Mouse (Mus musculus) liver, embryonic 15.5 days (tissue): ENCODE results near the gene Dynlt1b. TPM values are rescaled to one million over a fixed set of nuclear protein-coding genes. Genes with fewer than 3 reads are reported as not detected.
"Not testable (repeated sequence)": the region's sequence is repeated elsewhere in the genome, so short reads cannot be mapped to it uniquely, and the experiment has no call there.

Experiments
- ATAC-seq: fragments of 200-750 bp; cut with Nextera tagmentation; 2 replicates; pipeline ENCODE4 v1.8.0; 2017; ENCODE audit warnings: moderate number of reproducible peaks, mild to moderate bottlenecking, moderate library complexity; ENCODE audit not compliant: insufficient read depth
- H3K27ac ChIP-seq: fragments of 300-500 bp; sonication (generic); replicated peaks from 2 replicates; pipeline ENCODE4 v1.5.1; 2015; ENCODE audit warnings: mild to moderate bottlenecking, inconsistent platforms
- H3K27me3 ChIP-seq: fragments of 300-500 bp; sonication (generic); 2 replicates; pipeline ENCODE4 v1.6.1; 2015; ENCODE audit warnings: mild to moderate bottlenecking, inconsistent platforms
- H3K36me3 ChIP-seq: fragments of 300-500 bp; sonication (generic); replicated peaks from 2 replicates; pipeline ENCODE4 v1.6.1; 2015; ENCODE audit warnings: moderate library complexity, mild to moderate bottlenecking, inconsistent platforms
- H3K4me1 ChIP-seq: fragments of 300-500 bp; sonication (generic); replicated peaks from 2 replicates; pipeline ENCODE4 v1.6.1; 2015; ENCODE audit warnings: inconsistent platforms
- H3K4me2 ChIP-seq: fragments of 300-500 bp; sonication (generic); 2 replicates; pipeline ENCODE4 v1.6.1; 2015; ENCODE audit warnings: moderate library complexity, mild to moderate bottlenecking, inconsistent platforms
- H3K4me3 ChIP-seq: fragments of 300-500 bp; sonication (generic); replicated peaks from 2 replicates; pipeline ENCODE4 v1.5.1; 2015; ENCODE audit warnings: mild to moderate bottlenecking, inconsistent platforms
- H3K9ac ChIP-seq: fragments of 300-500 bp; sonication (generic); 2 replicates; pipeline ENCODE4 v1.6.1; 2015; ENCODE audit warnings: moderate library complexity, mild to moderate bottlenecking, inconsistent platforms
- H3K9me3 ChIP-seq: fragments of 300-500 bp; sonication (generic); replicated peaks from 2 replicates; pipeline ENCODE4 v1.6.1; 2016; ENCODE audit warnings: inconsistent platforms
- WGBS: fragments of 180-500 bp; shearing (Covaris S2); methylation state at CpG from one replicate; pipeline ENCODE4 v1.1.7; 2015; ENCODE audit warnings: mixed read lengths; ENCODE audit not compliant: insufficient replicate concordance; 5-methylcytosine and 5-hydroxymethylcytosine counted together
- polyA plus RNA-seq: library from polyadenylated mRNA; unstranded; fragments of >200 nt; fragmentation: Nextera tagmentation; extraction: Ambion mirVana; gene quantifications from 2 replicates; pipeline ENCODE4 v1.2.1, GENCODE M21; 2015

Gene Dynlt1b
- polyA plus RNA-seq, 1 experiment from 2014 or later, result 194 TPM

- ATAC-seq, H3K9ac ChIP-seq, H3K9me3 ChIP-seq, H3K4me1 ChIP-seq, H3K27ac ChIP-seq, H3K4me2 ChIP-seq, H3K36me3 ChIP-seq, H3K4me3 ChIP-seq, H3K27me3 ChIP-seq: not testable (repeated sequence)
- WGBS, result 40% methylated on average over 8 of the region's 13 CpGs
Measured at GRCm38 (mm10) chr17:6399281-6400096, 30.4 kb upstream of the Dynlt1b start.

DNA sequence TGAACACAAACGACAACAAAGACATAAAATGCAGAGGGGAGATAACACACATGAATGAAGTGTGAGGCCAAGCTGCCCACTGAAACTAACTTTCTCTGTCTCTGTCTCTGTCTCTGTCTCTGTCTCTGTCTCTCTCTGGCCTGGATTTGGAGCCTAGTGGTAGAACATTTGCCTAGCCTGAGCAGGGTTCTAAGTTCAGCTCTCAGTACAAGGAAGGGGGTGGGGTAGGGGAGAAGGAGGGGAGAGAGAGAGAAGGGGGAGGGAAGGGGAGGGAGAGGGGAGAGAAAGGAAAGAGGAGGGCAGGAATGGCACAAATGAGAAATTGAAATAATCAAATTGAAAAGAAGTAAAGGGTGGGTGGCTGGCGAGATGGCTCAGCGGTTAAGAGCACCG lies 29.8 kb upstream of the Dynlt1b start:
- H3K36me3 ChIP-seq, H3K9ac ChIP-seq, H3K4me1 ChIP-seq, ATAC-seq, H3K4me2 ChIP-seq, H3K27ac ChIP-seq, H3K27me3 ChIP-seq, H3K4me3 ChIP-seq, H3K9me3 ChIP-seq: not testable (repeated sequence)
- WGBS, result 54% methylated on average over 4 of the region's 4 CpGs

GRCm38 (mm10) chr17:6404493-6404892 lies 25.4 kb upstream of the Dynlt1b start:
- not testable (repeated sequence) for H3K4me3 ChIP-seq, H3K4me1 ChIP-seq, ATAC-seq, H3K27ac ChIP-seq, H3K4me2 ChIP-seq, H3K9ac ChIP-seq, H3K36me3 ChIP-seq, H3K27me3 ChIP-seq, H3K9me3 ChIP-seq
- 17% methylated on average over 1 of the region's 1 CpGs for WGBS

GRCm38 (mm10) chr17:6406972-6407371 lies 22.9 kb upstream of the Dynlt1b start:
- 0 out of 2 replicates have a peak, but pooled peaks have one; percentile 28 for ATAC-seq

DNA sequence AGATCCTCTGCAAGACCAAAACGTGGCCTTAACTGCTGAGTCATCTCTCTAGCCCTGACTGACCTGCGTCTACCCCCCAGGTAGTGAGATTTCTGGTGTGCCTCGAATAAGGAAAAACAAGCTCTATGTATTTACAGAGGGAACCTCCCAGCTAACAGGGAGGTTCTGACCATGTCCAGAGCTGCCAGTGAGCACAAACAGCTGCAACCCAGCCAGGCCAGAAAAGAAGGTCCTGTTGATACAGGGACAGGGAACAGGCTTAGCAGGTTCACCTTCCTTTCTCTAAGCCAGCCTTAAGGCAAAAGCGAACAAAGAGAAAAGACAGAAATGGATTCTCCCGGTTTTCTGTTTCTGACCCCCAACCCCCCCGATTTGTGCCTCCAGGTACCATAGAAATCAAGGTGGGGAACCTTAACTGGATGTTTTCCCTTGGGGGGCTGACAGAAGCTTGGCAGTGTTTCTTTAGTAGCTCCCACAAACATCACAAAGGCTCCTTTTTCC lies 19.1 kb upstream of the Dynlt1b start:
- H3K4me2 ChIP-seq, H3K4me3 ChIP-seq, H3K27me3 ChIP-seq, H3K9me3 ChIP-seq, H3K27ac ChIP-seq, H3K9ac ChIP-seq, H3K4me1 ChIP-seq, ATAC-seq, H3K36me3 ChIP-seq: not testable (repeated sequence)
- 47% methylated on average over 6 of the region's 6 CpGs for WGBS

More at GRCm38 (mm10) chr17:6406972-6407371, 22.9 kb upstream of the Dynlt1b start:
- H3K4me2 ChIP-seq, H3K27ac ChIP-seq, H3K4me3 ChIP-seq, H3K9me3 ChIP-seq, H3K36me3 ChIP-seq, H3K4me1 ChIP-seq, H3K9ac ChIP-seq, H3K27me3 ChIP-seq: not testable (repeated sequence)
- WGBS, result 33% methylated on average over 1 of the region's 2 CpGs

DNA sequence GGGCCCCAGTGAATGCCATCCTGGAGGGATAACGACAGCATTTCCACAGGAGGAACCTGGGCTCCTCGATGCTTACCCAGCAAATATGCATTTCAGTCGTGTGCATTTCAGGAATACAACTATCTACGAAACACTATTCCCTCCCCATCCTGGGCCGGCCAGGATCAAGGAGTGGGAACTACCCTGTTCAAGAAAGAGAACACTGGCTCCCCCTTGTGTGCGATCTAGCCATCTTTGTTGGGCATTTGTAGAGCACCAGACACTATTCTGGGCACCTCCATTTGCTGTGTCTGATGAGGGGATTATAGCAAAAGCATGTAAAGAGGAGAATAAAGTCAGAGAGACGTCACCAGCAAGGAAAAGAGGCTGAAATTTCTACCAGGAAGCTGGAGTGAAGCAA lies 12.8 kb upstream of the Dynlt1b start:
- not testable (repeated sequence) for H3K4me3 ChIP-seq, H3K27me3 ChIP-seq, H3K27ac ChIP-seq, H3K4me2 ChIP-seq, H3K4me1 ChIP-seq, H3K9ac ChIP-seq, H3K36me3 ChIP-seq, H3K9me3 ChIP-seq, ATAC-seq
- WGBS, result 33% methylated on average over 6 of the region's 7 CpGs

DNA sequence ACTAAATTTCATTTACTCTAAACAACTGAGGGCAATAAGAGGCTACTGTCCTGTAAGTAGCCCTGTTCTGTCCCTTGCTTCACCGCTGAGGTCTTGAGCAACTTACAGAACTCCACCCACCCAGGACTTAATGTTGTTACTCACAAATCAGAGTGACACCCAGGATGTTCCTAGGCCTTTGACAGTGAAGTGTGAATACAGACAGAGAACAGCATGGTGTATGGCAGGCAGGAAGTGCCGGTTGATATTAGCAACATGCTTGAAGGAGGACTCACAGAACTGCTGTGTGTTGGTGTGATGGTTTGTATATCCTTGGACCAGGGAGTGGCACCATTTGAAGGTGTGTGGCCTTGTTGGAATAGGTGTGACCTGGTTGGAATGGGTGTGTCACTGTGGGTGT lies 9.4 kb upstream of the Dynlt1b start:
- H3K27ac ChIP-seq, H3K9me3 ChIP-seq, ATAC-seq, H3K4me1 ChIP-seq, H3K9ac ChIP-seq, H3K4me3 ChIP-seq, H3K4me2 ChIP-seq, H3K27me3 ChIP-seq, H3K36me3 ChIP-seq: not testable (repeated sequence)
- 83% methylated on average over 2 of the region's 2 CpGs for WGBS

GRCm38 (mm10) chr17:6421547-6422326 lies 8.2 kb upstream of the Dynlt1b start:
- H3K4me2 ChIP-seq, H3K36me3 ChIP-seq, H3K4me3 ChIP-seq, H3K9me3 ChIP-seq, H3K27ac ChIP-seq, ATAC-seq, H3K4me1 ChIP-seq, H3K9ac ChIP-seq, H3K27me3 ChIP-seq: not testable (repeated sequence)
- WGBS, result 57% methylated on average over 13 of the region's 14 CpGs

GRCm38 (mm10) chr17:6422370-6422769 lies 7.5 kb upstream of the Dynlt1b start:
- H3K27me3 ChIP-seq, H3K4me1 ChIP-seq, ATAC-seq, H3K27ac ChIP-seq, H3K9me3 ChIP-seq, H3K4me2 ChIP-seq, H3K9ac ChIP-seq, H3K4me3 ChIP-seq, H3K36me3 ChIP-seq: not testable (repeated sequence)
- 49% methylated on average over 2 of the region's 2 CpGs for WGBS

- ATAC-seq, H3K27ac ChIP-seq, H3K9me3 ChIP-seq, H3K36me3 ChIP-seq, H3K27me3 ChIP-seq, H3K4me2 ChIP-seq, H3K4me1 ChIP-seq, H3K4me3 ChIP-seq, H3K9ac ChIP-seq: not testable (repeated sequence)
- WGBS, result 32% methylated on average over 3 of the region's 3 CpGs
Measured at GRCm38 (mm10) chr17:6422805-6423204, 7.1 kb upstream of the Dynlt1b start.

GRCm38 (mm10) chr17:6424294-6424980 lies 5.5 kb upstream of the Dynlt1b start:
- not testable (repeated sequence) for H3K9ac ChIP-seq, H3K36me3 ChIP-seq, H3K4me3 ChIP-seq, H3K9me3 ChIP-seq, H3K4me1 ChIP-seq, H3K27ac ChIP-seq, H3K4me2 ChIP-seq, H3K27me3 ChIP-seq
- 0 out of 2 replicates have a peak, but pooled peaks have one; percentile 1 for ATAC-seq
- 44% methylated on average over 12 of the region's 12 CpGs for WGBS
